Mouse (Mus musculus): ENCODE results near the gene Tomm40.

The Tomm40 gene

DNA sequence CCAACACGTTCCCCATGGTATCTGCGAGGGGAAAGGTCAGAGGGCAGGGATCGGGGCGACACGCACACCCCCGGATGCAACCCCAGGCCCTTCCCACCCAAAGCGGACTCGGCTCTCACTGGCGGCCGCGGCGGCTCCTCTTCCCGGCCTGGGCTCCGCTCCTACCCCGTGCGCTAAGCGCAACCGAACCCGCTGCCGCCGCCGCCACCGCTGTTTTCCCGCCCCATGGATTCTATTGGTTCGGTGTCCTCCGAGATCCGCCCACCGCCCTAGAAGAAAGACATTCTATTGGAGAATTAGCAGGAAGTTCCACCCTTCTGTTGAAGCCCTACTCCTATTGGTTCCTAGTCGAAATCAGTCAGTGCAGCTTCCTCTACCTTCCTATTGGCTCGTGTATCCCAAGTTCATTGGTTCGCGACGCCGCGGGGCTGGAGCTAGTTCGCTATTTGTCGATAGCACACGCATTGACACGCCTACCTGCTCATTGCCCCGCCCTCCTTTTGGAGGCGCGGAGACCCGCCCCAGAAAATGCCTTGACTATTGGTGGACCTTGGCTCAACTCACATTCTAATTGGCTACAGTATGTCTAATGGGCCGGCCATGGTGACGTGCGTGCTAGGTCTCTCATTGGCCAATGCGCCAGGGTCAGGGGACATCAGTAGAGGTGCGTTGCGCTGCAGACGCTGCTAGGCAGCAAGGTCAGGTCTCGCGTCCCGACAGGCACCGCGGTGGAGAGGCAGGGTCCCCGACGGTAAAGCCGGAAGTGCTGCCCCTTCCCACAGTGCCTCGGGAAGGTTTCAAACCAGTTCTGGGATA is at the start of gene Tomm40:
TSS of gene Tomm40 (minus strand) at position 200 of the 816 bp plus-strand sequence.
- peak; percentile 100 for DNase-seq (ENCODE audit: low read depth)

DNA sequence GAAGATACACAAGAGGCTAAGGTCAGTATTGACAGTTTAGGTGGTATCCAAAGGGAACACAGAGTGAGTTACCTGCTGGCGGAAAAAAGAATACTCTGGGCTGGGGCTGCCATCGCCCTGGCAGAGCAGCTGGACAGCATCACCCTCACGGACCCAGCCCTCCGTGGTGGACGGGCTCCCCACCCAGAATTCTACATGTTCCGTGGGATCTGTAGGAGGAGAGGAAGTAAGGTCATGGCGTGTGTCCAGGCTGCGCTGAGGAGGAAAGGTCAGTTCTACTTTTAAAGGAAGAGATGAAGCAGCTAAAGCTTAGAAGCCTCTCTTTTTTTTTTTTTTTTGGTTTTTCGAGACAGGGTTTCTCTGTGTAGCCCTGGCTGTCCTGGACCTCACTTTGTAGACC is 49.3 kb upstream of the Tomm40 start:
- DNase-seq (ENCODE audit: low read depth): no peak

GRCm38 (mm10) chr7:19763829-19764477 is 48.7 kb upstream of the Tomm40 start:
- DNase-seq (ENCODE audit: low read depth): no peak

DNA sequence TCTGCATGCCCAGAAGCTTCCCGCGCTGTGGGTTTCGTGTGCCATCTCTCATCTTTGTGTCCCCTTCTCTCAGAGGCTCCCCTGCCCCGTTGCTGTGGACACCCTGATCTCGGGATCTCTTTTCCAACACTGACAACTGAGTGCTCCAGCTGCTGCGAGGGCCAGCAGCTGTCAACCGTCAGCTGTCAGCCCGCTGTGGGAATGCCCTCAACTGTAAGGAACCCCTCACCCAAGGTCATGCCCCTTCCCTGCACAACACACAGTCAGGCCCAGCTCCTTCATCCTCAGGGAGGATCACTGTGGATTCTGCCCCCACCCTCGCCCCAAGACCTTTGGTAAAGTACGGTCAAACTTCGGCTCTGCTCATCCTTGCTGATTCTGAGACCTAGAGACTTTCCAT is 47.0 kb upstream of the Tomm40 start:
- no peak for DNase-seq (ENCODE audit: low read depth)

- DNase-seq (ENCODE audit: low read depth): no peak
Measured at GRCm38 (mm10) chr7:19760021-19760420, 44.8 kb upstream of the Tomm40 start.

DNA sequence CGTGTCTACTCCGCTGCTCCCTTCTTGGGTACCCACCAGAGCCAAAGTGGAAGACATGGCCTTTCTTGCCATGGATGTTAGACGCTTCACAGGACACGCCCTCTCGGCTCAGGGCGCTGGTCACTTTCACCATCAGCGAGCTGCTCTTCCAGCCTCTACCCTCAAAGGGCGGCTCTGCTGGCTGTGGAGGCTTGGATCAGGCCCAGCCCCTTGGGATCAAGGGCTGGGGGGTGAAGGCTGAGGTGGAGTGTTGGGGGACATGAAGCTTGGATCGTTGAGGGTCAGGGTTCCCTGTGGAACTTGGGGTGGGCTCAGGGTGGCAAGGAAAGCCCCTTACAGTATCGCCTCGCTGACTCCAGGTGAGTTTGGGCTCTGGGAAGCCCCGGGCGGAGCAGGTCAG is 43.4 kb upstream of the Tomm40 start:
- no peak for DNase-seq (ENCODE audit: low read depth)

GRCm38 (mm10) chr7:19755851-19756786 is 40.9 kb upstream of the Tomm40 start:
- no peak for DNase-seq (ENCODE audit: low read depth)

DNA sequence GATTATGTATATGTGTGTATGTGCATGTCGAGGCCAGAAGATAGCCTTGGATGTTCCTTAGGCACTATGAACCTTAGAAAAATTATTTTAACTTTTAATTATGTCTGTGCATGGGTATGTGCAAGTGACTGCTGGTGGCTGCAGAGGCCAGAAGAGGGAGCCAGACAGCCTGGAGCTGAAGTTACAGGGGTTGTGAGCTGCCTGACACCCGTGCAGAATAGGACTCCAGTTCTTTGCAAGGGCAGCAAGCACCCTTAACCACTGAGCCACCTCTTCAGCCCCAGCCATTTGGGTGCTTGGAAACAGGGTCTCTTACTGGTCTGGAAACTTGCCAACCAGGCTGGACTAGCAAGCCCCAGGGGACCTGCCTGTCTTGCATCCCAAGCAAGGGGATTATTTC is 39.8 kb upstream of the Tomm40 start:
- no peak for DNase-seq (ENCODE audit: low read depth)

DNA sequence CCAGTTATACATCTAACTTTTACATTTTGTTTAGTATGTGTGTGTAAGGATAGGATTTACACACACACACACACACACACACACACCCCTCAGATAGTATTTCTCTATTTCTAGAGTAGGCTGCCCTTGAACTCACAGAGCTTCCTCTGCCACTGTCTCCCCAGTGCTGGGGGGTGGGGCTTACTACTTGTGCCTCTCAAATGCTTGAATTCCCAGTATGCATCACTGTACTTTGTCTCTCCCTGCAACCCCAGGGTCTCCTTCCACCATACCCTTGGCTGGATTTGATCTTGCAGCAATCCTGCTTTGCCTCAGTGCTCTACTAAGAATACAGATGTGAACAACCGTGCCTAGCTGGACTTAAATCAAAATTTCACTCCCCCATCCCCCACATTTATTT is 38.8 kb upstream of the Tomm40 start:
- no peak for DNase-seq (ENCODE audit: low read depth)

- no peak for DNase-seq (ENCODE audit: low read depth)
Measured at GRCm38 (mm10) chr7:19753587-19753986, 38.3 kb upstream of the Tomm40 start.

- DNase-seq (ENCODE audit: low read depth): no peak
Measured at GRCm38 (mm10) chr7:19752652-19753051, 37.4 kb upstream of the Tomm40 start.

GRCm38 (mm10) chr7:19751070-19751383 is 35.8 kb upstream of the Tomm40 start:
- DNase-seq (ENCODE audit: low read depth): no peak

DNA sequence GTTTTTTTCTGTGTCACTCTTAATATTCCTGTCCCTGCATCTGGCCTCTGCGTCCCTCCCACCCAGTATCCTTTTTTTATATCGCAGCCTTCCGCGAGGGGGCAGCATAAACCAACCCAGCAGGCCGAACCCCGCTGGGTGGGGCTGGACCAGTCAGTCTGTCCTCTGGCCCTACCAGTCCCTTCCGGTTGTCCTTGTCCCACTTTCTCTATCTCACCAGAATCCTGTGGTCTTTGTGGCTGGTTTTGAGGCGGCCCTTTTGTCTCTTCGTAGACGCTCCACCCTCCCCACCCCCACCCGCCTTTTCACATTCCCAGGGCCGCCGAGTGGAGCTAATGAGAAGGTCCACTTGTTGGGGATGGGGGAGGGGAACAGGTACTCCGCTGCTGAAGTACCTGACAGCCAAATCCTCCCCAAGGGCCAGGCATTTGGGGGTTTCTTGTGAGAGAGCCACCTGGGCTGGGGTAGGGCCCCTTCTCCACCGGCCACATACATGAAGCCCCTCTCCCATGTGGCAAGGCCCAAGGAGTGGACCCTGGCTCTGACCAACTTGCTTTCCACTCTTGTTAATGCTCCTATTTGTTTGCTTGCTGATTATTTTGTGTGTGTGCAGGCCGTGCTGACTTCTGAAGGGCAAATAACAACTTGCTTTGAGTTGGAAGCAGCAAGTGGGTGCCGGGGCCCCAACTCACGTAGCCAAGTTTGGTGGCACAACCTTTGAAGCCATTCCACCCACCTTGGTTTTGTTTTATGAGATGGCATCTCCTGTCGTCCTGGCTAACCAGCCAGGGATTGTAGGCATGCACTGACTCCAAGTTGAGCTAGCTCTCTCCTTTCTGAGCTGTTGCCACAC is 35.2 kb upstream of the Tomm40 start, which contains the start of gene Nectin2:
TSS of gene Nectin2 (minus strand) at position 267 of the 853 bp plus-strand sequence.
- peak; percentile 68 for DNase-seq (ENCODE audit: low read depth)

DNA sequence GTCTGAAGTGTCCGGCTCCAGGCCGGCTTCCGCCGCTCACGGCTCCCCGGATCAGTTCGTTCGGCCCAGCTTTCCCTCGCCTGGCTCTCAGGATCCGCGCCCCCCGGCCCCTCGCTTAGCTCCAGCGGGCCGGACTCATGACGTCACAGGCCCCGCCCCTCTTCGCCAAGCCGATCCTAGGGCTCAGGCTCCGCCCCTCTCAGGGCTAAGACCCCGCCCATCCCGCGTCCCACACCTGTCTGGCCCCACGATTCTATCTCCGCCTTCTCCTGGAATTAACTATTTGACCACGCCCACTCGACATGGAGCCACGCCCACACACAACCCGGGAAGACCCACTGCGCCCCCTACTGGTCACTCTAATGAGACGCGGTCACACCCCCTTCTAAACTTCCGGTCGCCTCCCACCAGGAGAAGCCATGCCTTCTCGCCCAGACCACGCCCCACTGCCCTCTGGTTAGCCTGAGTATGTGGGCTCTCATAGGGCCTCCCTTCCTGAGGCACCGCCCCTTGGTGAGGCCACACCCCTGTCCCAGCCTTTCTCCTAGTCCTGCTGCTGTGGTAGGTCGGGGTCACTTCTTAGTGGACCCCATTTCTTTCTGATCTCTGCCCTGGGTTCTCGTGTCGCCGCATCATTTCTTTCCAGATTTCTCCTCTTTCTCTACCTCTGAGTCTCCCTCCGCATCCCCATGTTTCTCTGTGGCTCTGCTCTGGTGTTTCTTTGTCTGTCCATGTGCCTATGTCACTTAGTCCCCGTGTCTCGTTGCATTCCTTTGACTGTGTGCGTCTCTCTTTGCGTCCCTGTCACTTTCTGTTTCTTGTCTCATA is 34.4 kb upstream of the Tomm40 start:
- peak; percentile 95 for DNase-seq (ENCODE audit: low read depth)

- DNase-seq (ENCODE audit: low read depth): no peak
Measured at GRCm38 (mm10) chr7:19748219-19749195, 33.3 kb upstream of the Tomm40 start.

GRCm38 (mm10) chr7:19747420-19748218 is 32.4 kb upstream of the Tomm40 start:
- no peak for DNase-seq (ENCODE audit: low read depth)

DNA sequence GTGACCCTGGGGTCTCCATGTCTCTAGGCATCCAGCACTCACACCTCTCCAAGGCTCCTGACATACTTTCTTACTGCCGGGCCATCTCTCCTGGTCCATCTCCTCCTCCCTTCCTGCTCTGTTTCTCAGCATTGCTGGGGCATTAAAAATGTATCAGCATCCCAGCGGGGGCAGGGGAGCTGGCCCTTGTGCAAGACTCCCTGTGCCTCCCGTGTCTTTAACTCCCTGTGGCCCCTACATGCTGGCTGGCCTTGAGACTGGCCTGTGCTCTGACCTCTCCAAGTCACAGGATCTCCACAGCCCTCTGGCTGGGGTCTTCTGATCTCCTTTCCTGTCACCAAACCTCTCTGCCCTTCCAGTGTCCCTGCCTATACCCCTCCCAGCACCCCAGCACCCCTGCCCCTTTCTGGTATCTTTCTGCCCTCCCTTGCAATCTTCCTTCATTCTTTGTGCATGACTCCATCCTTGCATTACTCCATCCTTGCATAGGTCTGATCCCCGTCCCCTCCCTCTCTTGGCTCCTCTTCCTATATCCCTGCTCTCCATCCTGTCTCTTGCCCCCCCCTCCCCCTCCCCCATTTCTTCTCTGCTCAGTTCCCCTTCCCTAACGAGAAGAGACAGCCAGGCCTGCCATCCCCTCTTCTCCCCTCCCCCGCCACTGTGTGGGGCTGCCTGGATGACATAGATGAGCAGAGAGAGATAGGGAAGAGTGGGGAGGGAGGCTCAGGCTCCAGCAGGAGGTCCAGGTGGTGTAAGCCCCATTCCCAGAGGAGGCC is 31.4 kb upstream of the Tomm40 start:
- DNase-seq (ENCODE audit: low read depth): no peak

- no peak for DNase-seq (ENCODE audit: low read depth)
Measured at GRCm38 (mm10) chr7:19745971-19746370, 30.7 kb upstream of the Tomm40 start.
